Mouse (Mus musculus) lung, postnatal 14 days (tissue): Measurements from ENCODE around the gene Muc13.

Experiments used
- DNase-seq: peaks from one replicate; pipeline ENCODE4 v3.0.0; 2021

Muc13 gene

GRCm38 (mm10) chr16:33829301-33829831 is 35.5 kb downstream of the Muc13 start, which contains the start of gene Itgb5:
TSS of gene Itgb5 (plus strand) at chr16:33829665.
- peak; percentile 77 for DNase-seq

- DNase-seq: peak; percentile 56
These were observed 36.1 kb downstream of the Muc13 start for GRCm38 (mm10) chr16:33829842-33830511.

GRCm38 (mm10) chr16:33830512-33831105 is 36.8 kb downstream of the Muc13 start:
- DNase-seq: no peak

- no peak for DNase-seq
These were observed 38.2 kb downstream of the Muc13 start for GRCm38 (mm10) chr16:33832057-33832456.

GRCm38 (mm10) chr16:33832728-33833428 is 39.0 kb downstream of the Muc13 start:
- DNase-seq: peak; percentile 28

- DNase-seq: no peak
These were observed 39.6 kb downstream of the Muc13 start for GRCm38 (mm10) chr16:33833429-33833753.

GRCm38 (mm10) chr16:33833781-33834482 is 40.1 kb downstream of the Muc13 start:
- DNase-seq: peak; percentile 51

GRCm38 (mm10) chr16:33836676-33837075 is 42.8 kb downstream of the Muc13 start:
- no peak for DNase-seq

- DNase-seq: no peak
These were observed 43.4 kb downstream of the Muc13 start for GRCm38 (mm10) chr16:33837191-33837590.

- DNase-seq: no peak
These were observed 46.8 kb downstream of the Muc13 start for GRCm38 (mm10) chr16:33840616-33841015.

- no peak for DNase-seq
These were observed 48.4 kb downstream of the Muc13 start for GRCm38 (mm10) chr16:33842081-33842880.

GRCm38 (mm10) chr16:33844150-33844611 is 50.3 kb downstream of the Muc13 start:
- no peak for DNase-seq

GRCm38 (mm10) chr16:33844866-33845265 is 51.0 kb downstream of the Muc13 start:
- DNase-seq: no peak

GRCm38 (mm10) chr16:33853271-33853670 is 59.4 kb downstream of the Muc13 start:
- no peak for DNase-seq

GRCm38 (mm10) chr16:33858766-33859165 is 64.9 kb downstream of the Muc13 start:
- DNase-seq: no peak

GRCm38 (mm10) chr16:33859380-33859779 is 65.5 kb downstream of the Muc13 start:
- DNase-seq: no peak

- peak; percentile 36 for DNase-seq
These were observed 66.3 kb downstream of the Muc13 start for GRCm38 (mm10) chr16:33859988-33860700.

- no peak for DNase-seq
These were observed 68.6 kb downstream of the Muc13 start for GRCm38 (mm10) chr16:33862406-33862805.

- no peak for DNase-seq
These were observed 69.4 kb downstream of the Muc13 start for GRCm38 (mm10) chr16:33863208-33863751.
